In the genomic region with DNA sequence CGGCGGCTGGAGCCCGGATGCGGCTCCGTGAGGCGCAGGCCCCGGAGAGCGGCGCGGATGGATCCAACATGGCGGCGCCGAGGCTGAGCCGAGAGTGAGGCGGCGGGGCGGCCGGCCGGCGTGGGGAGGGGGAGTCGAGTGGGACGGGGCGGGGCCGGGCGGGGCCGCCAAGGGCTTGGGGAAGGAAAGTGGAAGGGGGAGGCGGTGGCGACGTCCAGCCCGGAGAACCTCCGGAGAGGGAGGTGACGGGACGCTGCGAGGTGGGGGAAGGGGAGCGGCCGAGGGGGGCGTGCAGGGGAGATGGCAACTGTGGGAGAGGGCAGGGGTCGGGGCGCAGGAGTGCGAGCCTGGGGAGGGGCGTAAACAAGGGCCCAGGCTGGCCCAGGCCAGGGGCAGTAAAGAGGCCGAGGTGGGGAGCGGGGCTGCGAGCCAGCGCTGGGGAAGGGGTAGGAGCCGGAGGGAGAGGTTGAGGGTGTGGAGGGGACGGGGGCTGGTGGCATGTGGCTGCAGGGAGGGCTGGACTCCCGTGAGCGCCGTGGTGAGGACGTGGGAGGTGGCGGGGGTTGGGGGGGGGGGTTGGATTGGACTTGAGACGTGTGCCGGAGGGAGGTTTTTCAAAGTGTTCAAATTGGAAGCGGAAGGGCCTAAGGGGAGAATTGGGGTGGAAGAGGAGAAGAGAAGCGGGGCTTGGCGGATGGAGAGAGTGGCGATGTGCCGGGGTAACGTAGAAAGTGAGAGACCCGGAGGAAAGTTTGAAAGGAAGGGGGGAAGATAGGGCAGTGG, we compare ENCODE assay signal across 1 mouse cellular context.
TF ChIP-seq lines count a peak whose summit lies in the region.

No protein-coding gene starts in this region.

TF ChIP-seq in MEL, 35 proteins besides CTCF, POLR2A, EP300 and RAD21:
- TF ChIP-seq HCFC1 (IDR thresholded peaks at IDR 0.05; ENCODE audit: low read depth, low read length), result 0 out of 2 replicates have a peak, but pooled peaks have one; percentile 28
- TF ChIP-seq MXI1 (IDR thresholded peaks at IDR 0.05; ENCODE audit: low read depth, low read length), result no peak; the same call in 1 of the 2 replicates
- TF ChIP-seq NRF1 (IDR thresholded peaks at IDR 0.05; ENCODE audit: insufficient read depth, low read depth, low read length, poor library complexity, severe bottlenecking), result peak; percentile 47; the same call in 1 of the 2 replicates
- TF ChIP-seq ETS1 (IDR thresholded peaks at IDR 0.05; ENCODE audit: low read depth, low read length), result no peak
- TF ChIP-seq ZMIZ1 (IDR thresholded peaks at IDR 0.05; ENCODE audit: low read depth, low read length), result no peak
- peak; percentile 36; the same call in 1 of the 2 replicates for TF ChIP-seq NELFE (IDR thresholded peaks at IDR 0.05; ENCODE audit: low read depth, low read length)
- TF ChIP-seq SIN3A (IDR thresholded peaks at IDR 0.05; ENCODE audit: low read length), result peak; percentile 42
- TF ChIP-seq ZKSCAN1 (IDR thresholded peaks at IDR 0.05; ENCODE audit: low read depth, low read length), result no peak
- no peak for TF ChIP-seq GATA1 (IDR thresholded peaks at IDR 0.05; ENCODE audit: low read depth, low read length)
- TF ChIP-seq CHD1 (IDR thresholded peaks at IDR 0.05; ENCODE audit: low read depth, low read length), result 0 out of 2 replicates have a peak, but pooled peaks have one; percentile 60
- 0 out of 2 replicates have a peak, but pooled peaks have one; percentile 31 for TF ChIP-seq TBP (IDR thresholded peaks at IDR 0.05; ENCODE audit: low read depth, low read length)
- no peak for TF ChIP-seq USF2 (IDR thresholded peaks at IDR 0.05; ENCODE audit: borderline replicate concordance in 1 of 2, insufficient read depth in 1 of 2, low read depth in 1 of 2, low read length in 2 of 2)
- TF ChIP-seq USF1 (IDR thresholded peaks at IDR 0.05; ENCODE audit: low read depth, low read length), result no peak
- no peak for TF ChIP-seq SMC3 (IDR thresholded peaks at IDR 0.05; ENCODE audit: low read depth, low read length)
- no peak for TF ChIP-seq POLR2AphosphoS2 (IDR thresholded peaks at IDR 0.05; ENCODE audit: low read length)
- TF ChIP-seq JUND (IDR thresholded peaks at IDR 0.05; ENCODE audit: low read depth, low read length), result no peak
- TF ChIP-seq KAT2A (conservative IDR thresholded peaks at IDR 0.05; ENCODE audit: low read depth, low read length), result no peak
- peak; percentile 31; the same call in 1 of the 2 replicates for TF ChIP-seq TCF12 (IDR thresholded peaks at IDR 0.05; ENCODE audit: low read depth, low read length)
- no peak; the same call in 1 of the 2 replicates for TF ChIP-seq MAZ (IDR thresholded peaks at IDR 0.05; ENCODE audit: low read depth, low read length)
- TF ChIP-seq E2F4 (IDR thresholded peaks at IDR 0.05; ENCODE audit: borderline replicate concordance, low read depth, low read length), result no peak
